Mouse (Mus musculus): ENCODE measurements around the gene Bnipl. TPM values are rescaled to one million over a fixed set of nuclear protein-coding genes. Genes with fewer than 3 reads are reported as not detected.
A peak's percentile ranks its signal among the peaks of the same experiment; 100 is the strongest.

The Bnipl gene
- total RNA-seq, 1 experiment = 6.7 TPM

DNA sequence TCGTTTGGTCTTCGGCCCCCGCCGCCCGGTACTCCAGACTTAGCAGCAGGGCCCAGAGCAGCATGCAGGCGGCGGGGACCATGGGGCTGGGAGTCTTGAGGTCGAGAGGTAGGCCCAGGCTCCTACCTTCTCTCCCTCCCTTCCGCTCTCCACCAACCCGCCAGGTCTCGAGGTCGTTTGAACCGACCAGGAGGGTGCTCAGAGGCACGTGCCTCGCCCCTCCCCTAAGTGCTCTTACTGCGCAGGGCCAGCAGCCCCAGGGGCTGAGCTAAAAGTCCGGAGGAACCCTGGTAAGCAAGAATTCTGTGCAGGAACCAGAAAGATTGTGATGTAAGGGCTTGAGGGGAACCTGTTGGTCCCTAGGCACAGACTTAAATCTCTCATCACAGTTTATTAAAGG is 10.1 kb downstream of the Bnipl start:
- TF ChIP-seq CHD2 (IDR thresholded peaks at IDR 0.05; ENCODE audit: low read depth, low read length) (no peak), ZNF384 (IDR thresholded peaks at IDR 0.05; ENCODE audit: low read depth, low read length) (no peak), MAFK (IDR thresholded peaks at IDR 0.05; ENCODE audit: insufficient read depth, low read depth, low read length) (no peak), HCFC1 (IDR thresholded peaks at IDR 0.05; ENCODE audit: borderline replicate concordance, insufficient read depth, low read length) (no peak), ZC3H11A (IDR thresholded peaks at IDR 0.05; ENCODE audit: borderline replicate concordance, low read depth, low read length) (no peak)
- Histone ChIP-seq H3K4me1 (ENCODE audit: control insufficient read depth in 2 of 2, insufficient read depth in 2 of 2, low read length in 2 of 2, poor library complexity in 1 of 2) (peaks cover 0 to 13% of the 10 kb centered on the region in 2 experiments; a peak in 3 of 4 replicates), H3K36me3 (ENCODE audit: control insufficient read depth, insufficient read depth, low read length, poor library complexity, severe bottlenecking) (peaks cover 13% of the 10 kb centered on the region; the same call in 1 of the 2 replicates), H3K9ac (ENCODE audit: insufficient read depth, low read depth, low read length, poor library complexity, severe bottlenecking) (peak overlapping the region; percentile 58), H3K9me3 (ENCODE audit: control insufficient read depth, insufficient read depth, low read depth, low read length) (no peaks in the 10 kb centered on the region), H3K27ac (ENCODE audit: insufficient read depth, low read depth, low read length, poor library complexity, severe bottlenecking) (no peak overlapping the region), H3K4me3 (ENCODE audit: insufficient read depth in 1 of 2, low read depth in 1 of 2, low read length in 2 of 2, poor library complexity in 1 of 2, severe bottlenecking in 1 of 2) (peak overlapping the region; percentile 34 to 51)
- no peak for DNase-seq (ENCODE audit: low read depth, low spot score)
- in situ Hi-C loops (cut with MboI; ENCODE audit: low sequenced_read_pairs in 2 of 2, unreplicated experiment in 2 of 2) = no loop called here

DNA sequence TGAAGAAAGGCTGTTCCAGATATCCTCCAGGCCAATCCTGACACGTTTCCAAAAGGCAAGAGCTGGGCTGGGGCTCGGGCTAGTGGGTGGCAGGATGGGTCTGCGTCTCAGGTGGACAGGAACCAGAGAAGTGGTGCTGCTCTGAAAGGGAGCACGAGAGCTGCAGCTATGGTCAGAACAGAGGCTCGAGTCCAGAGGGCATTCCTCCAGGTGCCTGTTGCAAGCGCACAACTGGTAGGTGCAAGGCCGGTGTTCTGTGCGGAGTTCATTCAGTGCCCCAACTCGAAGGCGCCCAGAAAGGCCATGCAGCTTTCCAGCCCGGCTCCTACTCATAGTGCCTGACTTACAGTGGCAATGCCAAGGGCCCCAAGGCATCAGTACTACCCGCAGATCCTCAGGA is 11.0 kb downstream of the Bnipl start:
- Histone ChIP-seq H3K36me3 (ENCODE audit: control insufficient read depth, insufficient read depth, low read length, poor library complexity, severe bottlenecking) (peaks cover 21% of the 10 kb centered on the region), H3K4me3 (ENCODE audit: insufficient read depth in 1 of 2, low read depth in 1 of 2, low read length in 2 of 2, poor library complexity in 1 of 2, severe bottlenecking in 1 of 2) (peak overlapping the region in 1 of 2 experiments; percentile 51; a peak in 2 of 4 replicates), H3K9me3 (ENCODE audit: control insufficient read depth, insufficient read depth, low read depth, low read length) (no peaks in the 10 kb centered on the region), H3K9ac (ENCODE audit: insufficient read depth, low read depth, low read length, poor library complexity, severe bottlenecking) (no peak overlapping the region), H3K4me1 (ENCODE audit: control insufficient read depth in 2 of 2, insufficient read depth in 2 of 2, low read length in 2 of 2, poor library complexity in 1 of 2) (peaks cover 0 to 19% of the 10 kb centered on the region in 2 experiments; a peak in 3 of 4 replicates), H3K27ac (ENCODE audit: insufficient read depth, low read depth, low read length, poor library complexity, severe bottlenecking) (no peak overlapping the region)
- TF ChIP-seq ZNF384 (IDR thresholded peaks at IDR 0.05; ENCODE audit: low read depth, low read length) (no peak), CHD2 (IDR thresholded peaks at IDR 0.05; ENCODE audit: low read depth, low read length) (no peak), HCFC1 (IDR thresholded peaks at IDR 0.05; ENCODE audit: borderline replicate concordance, insufficient read depth, low read length) (no peak), MAFK (IDR thresholded peaks at IDR 0.05; ENCODE audit: insufficient read depth, low read depth, low read length) (no peak), ZC3H11A (IDR thresholded peaks at IDR 0.05; ENCODE audit: borderline replicate concordance, low read depth, low read length) (no peak)
- no peak for DNase-seq (ENCODE audit: low read depth, low spot score)
- in situ Hi-C loops (cut with MboI; ENCODE audit: low sequenced_read_pairs in 2 of 2, unreplicated experiment in 2 of 2) = no loop called here

DNA sequence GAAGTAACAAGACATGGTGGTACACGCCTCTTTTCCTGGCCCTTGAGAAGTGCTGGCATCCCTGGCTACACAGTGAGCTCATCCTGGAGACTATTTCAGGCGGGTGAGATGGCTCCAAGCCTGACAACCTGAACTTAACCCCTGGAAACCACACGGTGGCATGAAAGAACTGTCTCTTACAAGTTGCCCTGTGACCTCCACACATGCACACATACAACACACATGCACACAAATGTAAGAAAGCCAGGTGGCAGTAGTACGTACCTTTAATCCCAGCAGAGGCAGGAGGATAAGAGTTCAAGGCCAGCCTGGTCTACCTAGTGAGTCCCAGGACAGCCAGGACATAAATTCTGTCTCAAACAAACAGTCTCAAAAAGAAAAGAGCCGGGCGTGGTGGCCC is 12.0 kb downstream of the Bnipl start:
- peaks cover 0 to 24% of the 10 kb centered on the region in 2 experiments; a peak in 3 of 4 replicates for H3K4me1 ChIP-seq (ENCODE audit: control insufficient read depth in 2 of 2, insufficient read depth in 2 of 2, low read length in 2 of 2, poor library complexity in 1 of 2)
- TF ChIP-seq ZC3H11A (IDR thresholded peaks at IDR 0.05; ENCODE audit: borderline replicate concordance, low read depth, low read length) = no peak
- no peak for TF ChIP-seq CHD2 (IDR thresholded peaks at IDR 0.05; ENCODE audit: low read depth, low read length)
- no peak for TF ChIP-seq MAFK (IDR thresholded peaks at IDR 0.05; ENCODE audit: insufficient read depth, low read depth, low read length)
- no peak for TF ChIP-seq ZNF384 (IDR thresholded peaks at IDR 0.05; ENCODE audit: low read depth, low read length)
- TF ChIP-seq HCFC1 (IDR thresholded peaks at IDR 0.05; ENCODE audit: borderline replicate concordance, insufficient read depth, low read length) = no peak
- no peak overlapping the region for H3K9ac ChIP-seq (ENCODE audit: insufficient read depth, low read depth, low read length, poor library complexity, severe bottlenecking)
- H3K27ac ChIP-seq (ENCODE audit: insufficient read depth, low read depth, low read length, poor library complexity, severe bottlenecking) = no peak overlapping the region
- peaks cover 26% of the 10 kb centered on the region for H3K36me3 ChIP-seq (ENCODE audit: control insufficient read depth, insufficient read depth, low read length, poor library complexity, severe bottlenecking)
- in situ Hi-C loops (cut with MboI; ENCODE audit: low sequenced_read_pairs in 2 of 2, unreplicated experiment in 2 of 2) = no loop called here
- no peaks in the 10 kb centered on the region for H3K9me3 ChIP-seq (ENCODE audit: control insufficient read depth, insufficient read depth, low read depth, low read length)
- H3K4me3 ChIP-seq (ENCODE audit: insufficient read depth in 1 of 2, low read depth in 1 of 2, low read length in 2 of 2, poor library complexity in 1 of 2, severe bottlenecking in 1 of 2) = no peak overlapping the region
- no peak for DNase-seq (ENCODE audit: low read depth, low spot score)

- TF ChIP-seq MAFK (IDR thresholded peaks at IDR 0.05; ENCODE audit: insufficient read depth, low read depth, low read length) (no peak), CHD2 (IDR thresholded peaks at IDR 0.05; ENCODE audit: low read depth, low read length) (no peak), HCFC1 (IDR thresholded peaks at IDR 0.05; ENCODE audit: borderline replicate concordance, insufficient read depth, low read length) (no peak), ZC3H11A (IDR thresholded peaks at IDR 0.05; ENCODE audit: borderline replicate concordance, low read depth, low read length) (no peak), ZNF384 (IDR thresholded peaks at IDR 0.05; ENCODE audit: low read depth, low read length) (no peak)
- DNase-seq (ENCODE audit: low read depth, low spot score) = no peak
- peaks cover 4 to 35% of the 10 kb centered on the region in 2 experiments for H3K4me1 ChIP-seq (ENCODE audit: control insufficient read depth in 2 of 2, insufficient read depth in 2 of 2, low read length in 2 of 2, poor library complexity in 1 of 2)
- no peak overlapping the region for H3K4me3 ChIP-seq (ENCODE audit: insufficient read depth in 1 of 2, low read depth in 1 of 2, low read length in 2 of 2, poor library complexity in 1 of 2, severe bottlenecking in 1 of 2)
- no peaks in the 10 kb centered on the region for H3K9me3 ChIP-seq (ENCODE audit: control insufficient read depth, insufficient read depth, low read depth, low read length)
- no peak overlapping the region for H3K27ac ChIP-seq (ENCODE audit: insufficient read depth, low read depth, low read length, poor library complexity, severe bottlenecking)
- in situ Hi-C loops (cut with MboI; ENCODE audit: low sequenced_read_pairs in 2 of 2, unreplicated experiment in 2 of 2) = no loop called here
- H3K9ac ChIP-seq (ENCODE audit: insufficient read depth, low read depth, low read length, poor library complexity, severe bottlenecking) = no peak overlapping the region
- peaks cover 35% of the 10 kb centered on the region for H3K36me3 ChIP-seq (ENCODE audit: control insufficient read depth, insufficient read depth, low read length, poor library complexity, severe bottlenecking)
Measured at GRCm38 (mm10) chr3:95237541-95238099, 13.4 kb downstream of the Bnipl start.

All from ES-E14 (cell line).